Mouse (Mus musculus): Measurements from ENCODE around the gene Trub1.
A peak's percentile ranks its signal among the peaks of the same experiment; 100 is the strongest.

The Trub1 gene

GRCm38 (mm10) chr19:57442936-57443657 is 9.6 kb upstream of the Trub1 start:
- DNase-seq: no peak

GRCm38 (mm10) chr19:57445049-57445448 is 7.7 kb upstream of the Trub1 start:
- DNase-seq: no peak

- DNase-seq: no peak
These were observed 1.9 kb upstream of the Trub1 start for GRCm38 (mm10) chr19:57450849-57451248.

GRCm38 (mm10) chr19:57451762-57452161 is 950 bp upstream of the Trub1 start:
- DNase-seq: no peak

- DNase-seq: no peak
These were observed 497 bp downstream of the Trub1 start for GRCm38 (mm10) chr19:57453218-57453600.

- DNase-seq: no peak
These were observed 2.7 kb downstream of the Trub1 start for GRCm38 (mm10) chr19:57455286-57455960.

- peak; percentile 79 for DNase-seq
These were observed 4.4 kb downstream of the Trub1 start for GRCm38 (mm10) chr19:57457075-57457474.

GRCm38 (mm10) chr19:57463741-57464140 is 11.0 kb downstream of the Trub1 start:
- no peak for DNase-seq

- DNase-seq: no peak
These were observed 13.0 kb downstream of the Trub1 start for GRCm38 (mm10) chr19:57465742-57466141.

- DNase-seq: no peak
These were observed 18.3 kb downstream of the Trub1 start for GRCm38 (mm10) chr19:57471033-57471432.

GRCm38 (mm10) chr19:57472169-57472568 is 19.5 kb downstream of the Trub1 start:
- DNase-seq: no peak

GRCm38 (mm10) chr19:57473301-57473700 is 20.6 kb downstream of the Trub1 start:
- no peak for DNase-seq

- no peak for DNase-seq
These were observed 22.6 kb downstream of the Trub1 start for GRCm38 (mm10) chr19:57475298-57475697.

- DNase-seq: no peak
These were observed 24.6 kb downstream of the Trub1 start for GRCm38 (mm10) chr19:57477310-57477709.

GRCm38 (mm10) chr19:57478056-57478455 is 25.3 kb downstream of the Trub1 start:
- no peak for DNase-seq

GRCm38 (mm10) chr19:57479886-57480655 is 27.4 kb downstream of the Trub1 start:
- no peak for DNase-seq

- DNase-seq: no peak
These were observed 29.1 kb downstream of the Trub1 start for GRCm38 (mm10) chr19:57481743-57482259.

- DNase-seq: peak; percentile 77
These were observed 30.1 kb downstream of the Trub1 start for GRCm38 (mm10) chr19:57482815-57483214.

- DNase-seq: no peak
These were observed 34.4 kb downstream of the Trub1 start for GRCm38 (mm10) chr19:57487051-57487658.

- no peak for DNase-seq
These were observed 36.8 kb downstream of the Trub1 start for GRCm38 (mm10) chr19:57489527-57489926.

- DNase-seq: no peak
These were observed 38.3 kb downstream of the Trub1 start for GRCm38 (mm10) chr19:57491030-57491429.

- DNase-seq: no peak
These were observed 41.3 kb downstream of the Trub1 start for GRCm38 (mm10) chr19:57494020-57494419.

- DNase-seq: no peak
These were observed 45.5 kb downstream of the Trub1 start for GRCm38 (mm10) chr19:57498110-57498743.
